Mouse (Mus musculus): ENCODE data around the gene Usp44.

- TF ChIP-seq CTCF (IDR thresholded peaks at IDR 0.05; ENCODE audit: low read depth, low read length): no peak
- no peak for TF ChIP-seq TAL1 (conservative IDR thresholded peaks at IDR 0.05; ENCODE audit: low read depth, low read length)
- TF ChIP-seq GATA1 (IDR thresholded peaks at IDR 0.05; ENCODE audit: borderline replicate concordance, low read length): no peak
- no peak for TF ChIP-seq POLR2AphosphoS5 (IDR thresholded peaks at IDR 0.05; ENCODE audit: insufficient replicate concordance, low read depth, low read length)
Observed at GRCm38 (mm10) chr10:93803199-93803598, 28.2 kb upstream of the Usp44 start.
